Mouse (Mus musculus) megakaryocyte, embryonic 14.5 days (primary cell): Measurements from ENCODE around the gene Parp16.

Experiments
- FLI1 ChIP-seq: IDR thresholded peaks from 2 replicates; pipeline ENCODE4 v1.6.1; 2012; ENCODE audit warnings: low read length, inconsistent platforms, mixed read lengths
- GATA1 ChIP-seq: IDR thresholded peaks from 3 replicates; pipeline ENCODE4 v1.6.1; 2012; ENCODE audit warnings: mixed read lengths, low read length, inconsistent platforms, borderline replicate concordance

- TF ChIP-seq GATA1 (no peak), FLI1 (no peak)
These were observed 40.4 kb downstream of the Parp16 start for GRCm38 (mm10) chr9:65235601-65236000.
